Mouse (Mus musculus) spleen, adult 10 weeks (tissue): ENCODE results near the gene Slc38a4. TPM values are rescaled to one million over a fixed set of nuclear protein-coding genes. Genes with fewer than 3 reads are reported as not detected.

Experiments used
- polyA plus RNA-seq: library from polyadenylated mRNA; stranded (reverse); fragments of 350-450 nt; fragmentation: Illumina TruSeq; extraction: RNeasy Lipid Tissue Mini Kit (QIAGEN cat#74804); gene quantifications from one replicate; pipeline ENCODE4 v1.2.3, GENCODE M21; 2015; ENCODE audit warnings: low replicate concordance; ENCODE audit not compliant: insufficient read depth

Gene Slc38a4
- polyA plus RNA-seq, result 0.21 TPM

GRCm38 (mm10) chr15:97055794-97056193 is at the start of gene Slc38a4:
Gene Slc38a4, minus strand, starts transcription at chr15:97055956.

Other genes starting within 250 kb of the Slc38a4 start
- 34.5 TPM for gene Pced1b, start 191.2 kb upstream of the Slc38a4 start, polyA plus RNA-seq
- 12.7 TPM for gene Amigo2, start 191.3 kb upstream of the Slc38a4 start, polyA plus RNA-seq